Mouse (Mus musculus): ENCODE results near the gene Rhbdd1. TPM values are rescaled to one million over a fixed set of nuclear protein-coding genes. Genes with fewer than 3 reads are reported as not detected.

Rhbdd1 gene
- 7.2 TPM for polyA plus RNA-seq (2015; fragmentation: Illumina TruSeq; extraction: RNeasy Lipid Tissue Mini Kit (QIAGEN cat#74804); ENCODE audit: low read depth, low replicate concordance)

GRCm38 (mm10) chr1:82316111-82316745, at the start of gene Rhbdd1:
Rhbdd1 (plus strand) TSS chr1:82316452.

GRCm38 (mm10) chr1:82291151-82291797, 25.0 kb upstream of the Rhbdd1 start, which contains the start of gene Irs1:
Irs1 (minus strand) TSS chr1:82291416.

Other genes starting within 250 kb of the Rhbdd1 start
- not detected for gene Gm9747, start 83.3 kb upstream of the Rhbdd1 start, polyA plus RNA-seq (2015; fragmentation: Illumina TruSeq; extraction: RNeasy Lipid Tissue Mini Kit (QIAGEN cat#74804); ENCODE audit: low read depth, low replicate concordance)
- gene Irs1, start 25.0 kb upstream of the Rhbdd1 start, polyA plus RNA-seq (2015; fragmentation: Illumina TruSeq; extraction: RNeasy Lipid Tissue Mini Kit (QIAGEN cat#74804); ENCODE audit: low read depth, low replicate concordance): 4.7 TPM

Data from brain, adult 10 weeks (tissue).